Mouse (Mus musculus) brain, embryonic 14.5 days (tissue): Measurements from ENCODE around the gene Spef1.

Source experiments
- CTCF ChIP-seq: fragments of 200-500 bp; IDR thresholded peaks from 2 replicates; pipeline ENCODE4 v1.5.1; 2012; ENCODE audit warnings: inconsistent platforms, mild to moderate bottlenecking, moderate library complexity, borderline replicate concordance; ENCODE audit not compliant: insufficient read depth, insufficient read length; ENCODE audit errors: extremely low read depth
- POLR2A ChIP-seq: fragments of 200-500 bp; IDR thresholded peaks from 2 replicates; pipeline ENCODE4 v1.6.1; 2012; ENCODE audit warnings: mild to moderate bottlenecking, inconsistent platforms, borderline replicate concordance; ENCODE audit not compliant: poor library complexity, insufficient read depth, insufficient read length, severe bottlenecking; ENCODE audit errors: extremely low read depth

DNA sequence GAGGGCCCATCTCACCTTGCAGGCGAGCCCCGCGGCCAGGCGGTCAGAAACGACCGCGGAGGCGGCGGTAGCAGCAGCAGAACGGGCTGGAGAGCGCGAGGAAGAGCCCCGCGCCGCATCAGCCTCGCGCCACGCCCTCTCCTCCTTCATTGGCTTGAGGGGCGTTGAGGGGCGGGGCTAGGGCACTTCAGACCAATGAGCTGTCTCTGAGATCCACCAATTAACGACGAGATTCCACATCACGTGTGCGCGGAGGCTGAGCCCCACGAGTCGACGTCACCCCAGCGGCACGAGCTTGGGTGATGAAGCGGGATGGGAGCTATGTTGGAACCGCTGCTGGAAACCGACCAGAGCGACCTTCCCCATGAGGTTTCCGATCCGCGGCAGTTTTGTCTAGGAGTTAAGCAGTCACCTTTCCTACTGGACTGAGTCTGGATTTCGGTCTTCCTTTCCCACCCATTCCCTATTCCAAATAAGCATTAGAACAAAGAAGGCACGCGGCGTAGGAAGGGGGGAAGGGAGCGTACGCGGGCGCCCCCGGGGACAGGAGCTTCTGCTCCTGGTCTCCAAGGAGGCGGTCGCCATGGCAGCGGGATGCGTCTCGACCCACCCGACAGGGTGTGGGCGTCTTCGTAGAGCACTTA lies 27.0 kb downstream of the Spef1 start, which contains the start of gene 1700037H04Rik:
- TF ChIP-seq POLR2A = peak; percentile 81
- TF ChIP-seq CTCF = no peak
